Mouse (Mus musculus): ENCODE data around the gene Lrrc20.

The Lrrc20 gene

GRCm38 (mm10) chr10:61474344-61474743 is 1.3 kb upstream of the Lrrc20 start:
- DNase-seq: no peak

GRCm38 (mm10) chr10:61476440-61477165 is 1.0 kb downstream of the Lrrc20 start:
- no peak for DNase-seq

GRCm38 (mm10) chr10:61479461-61479860 is 3.9 kb downstream of the Lrrc20 start:
- DNase-seq: no peak

DNA sequence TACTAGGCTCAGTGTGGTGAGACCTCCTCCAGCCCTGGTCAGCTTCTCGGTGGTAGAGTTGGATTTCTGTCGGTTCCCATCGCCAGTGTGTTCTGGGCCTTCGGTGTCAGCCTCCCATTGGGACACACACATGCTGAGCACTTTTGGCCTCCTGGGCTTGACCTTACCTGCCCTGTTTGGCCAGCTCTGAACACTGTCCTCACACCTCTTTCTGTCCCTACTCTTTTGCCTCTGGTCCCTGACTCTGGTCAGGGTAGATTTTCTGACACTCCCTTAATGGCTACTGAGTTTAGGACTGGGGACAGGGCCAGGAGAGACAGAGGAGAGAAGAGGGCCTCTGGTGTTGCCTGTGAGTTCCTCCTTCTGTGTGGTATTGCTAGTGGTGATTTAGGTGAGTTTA is 4.3 kb downstream of the Lrrc20 start:
- no peak for DNase-seq

DNA sequence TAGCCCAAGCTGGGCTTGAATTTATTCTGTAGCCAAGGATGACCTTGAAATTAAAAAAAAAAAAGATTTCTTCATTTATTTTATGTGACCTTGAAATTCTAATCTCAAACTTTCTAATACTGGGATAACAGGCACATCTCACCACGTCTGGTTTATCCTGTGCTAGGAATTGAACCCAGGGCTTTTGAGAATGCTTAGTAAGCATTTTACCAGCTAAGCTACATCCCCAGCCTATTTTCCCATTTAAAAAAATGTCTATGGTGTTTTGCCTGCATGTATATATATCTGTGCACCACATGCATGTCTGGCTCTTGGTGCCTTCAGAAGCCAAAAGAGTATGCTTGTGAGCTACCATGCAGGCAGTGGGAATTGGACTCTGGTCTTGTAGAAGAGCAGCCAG is 4.9 kb downstream of the Lrrc20 start:
- DNase-seq: no peak

DNA sequence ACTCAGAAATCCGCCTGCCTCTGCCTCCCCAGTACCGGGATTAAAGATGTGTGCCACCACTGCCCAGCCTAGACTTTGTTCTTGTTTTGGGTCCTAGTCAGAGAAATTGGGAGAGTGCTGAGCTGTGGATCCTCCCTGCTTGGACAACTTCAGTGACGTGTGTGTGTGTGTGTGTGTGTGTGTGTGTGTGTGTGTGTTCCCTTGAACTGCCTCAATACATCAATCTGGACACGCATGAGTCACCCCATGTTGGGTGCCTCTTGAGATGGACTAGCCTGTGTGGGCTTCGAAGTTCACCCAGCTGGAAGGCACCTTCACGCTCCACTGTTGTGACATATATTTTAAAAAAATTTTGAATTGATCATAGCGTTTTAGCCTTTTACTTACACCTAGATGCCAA is 7.2 kb downstream of the Lrrc20 start:
- no peak for DNase-seq

DNA sequence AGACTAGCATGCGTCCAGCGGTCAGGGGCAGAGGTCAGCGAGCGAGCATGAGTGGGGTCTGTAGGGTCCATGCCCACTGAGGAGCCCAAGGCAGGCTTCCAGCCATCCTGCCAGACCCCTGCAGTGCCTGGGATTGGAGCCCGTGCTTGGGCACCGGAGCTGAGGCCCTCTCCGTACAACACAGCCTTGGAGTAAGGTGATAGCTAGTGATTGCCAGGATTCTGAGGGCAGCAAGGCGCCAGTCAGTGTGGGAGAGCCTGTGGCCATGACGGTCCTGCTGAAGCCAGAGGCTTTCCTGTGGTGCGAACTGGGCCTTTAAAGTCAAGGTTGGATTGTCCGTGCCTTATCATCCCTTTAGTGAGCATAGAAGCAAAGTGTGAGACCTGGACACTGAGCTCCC is 9.2 kb downstream of the Lrrc20 start:
- no peak for DNase-seq

- DNase-seq: no peak
Observed at GRCm38 (mm10) chr10:61486551-61487339, 11.1 kb downstream of the Lrrc20 start.

DNA sequence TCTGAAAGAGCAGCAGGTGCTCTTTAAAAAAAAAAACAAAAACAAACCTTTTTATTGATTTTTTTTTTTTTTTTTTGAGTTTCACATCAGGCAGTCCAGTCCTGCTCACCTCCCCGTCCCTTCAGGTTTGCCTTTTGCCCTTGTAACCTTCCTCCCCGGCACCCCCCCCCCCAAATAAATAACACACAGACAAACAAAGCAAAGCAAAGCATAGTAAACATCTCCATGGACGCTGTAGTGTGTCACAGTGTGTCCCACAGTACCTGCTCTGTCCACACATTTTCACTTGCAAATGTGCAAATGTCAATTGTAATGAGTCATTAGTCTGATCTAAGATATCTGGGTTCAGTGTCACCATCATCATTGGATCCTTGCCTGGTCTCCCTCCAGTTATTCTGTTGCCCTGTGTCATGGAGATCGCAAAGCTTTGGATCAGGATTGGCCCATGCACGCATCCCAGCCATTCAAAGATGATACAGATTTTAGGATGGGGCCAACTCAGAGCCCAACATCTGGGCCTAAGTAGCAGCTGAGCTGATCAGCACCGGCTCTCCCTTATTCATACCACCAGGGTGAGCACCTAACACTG is 13.0 kb downstream of the Lrrc20 start:
- no peak for DNase-seq

GRCm38 (mm10) chr10:61491573-61491972 is 16.0 kb downstream of the Lrrc20 start:
- DNase-seq: no peak

- peak; percentile 80 to 89 for DNase-seq
Observed at GRCm38 (mm10) chr10:61492040-61492439, 16.4 kb downstream of the Lrrc20 start.

- no peak for DNase-seq
Observed at GRCm38 (mm10) chr10:61495461-61495860, 19.9 kb downstream of the Lrrc20 start.

- DNase-seq: no peak
Observed at GRCm38 (mm10) chr10:61496231-61496630, 20.6 kb downstream of the Lrrc20 start.

DNA sequence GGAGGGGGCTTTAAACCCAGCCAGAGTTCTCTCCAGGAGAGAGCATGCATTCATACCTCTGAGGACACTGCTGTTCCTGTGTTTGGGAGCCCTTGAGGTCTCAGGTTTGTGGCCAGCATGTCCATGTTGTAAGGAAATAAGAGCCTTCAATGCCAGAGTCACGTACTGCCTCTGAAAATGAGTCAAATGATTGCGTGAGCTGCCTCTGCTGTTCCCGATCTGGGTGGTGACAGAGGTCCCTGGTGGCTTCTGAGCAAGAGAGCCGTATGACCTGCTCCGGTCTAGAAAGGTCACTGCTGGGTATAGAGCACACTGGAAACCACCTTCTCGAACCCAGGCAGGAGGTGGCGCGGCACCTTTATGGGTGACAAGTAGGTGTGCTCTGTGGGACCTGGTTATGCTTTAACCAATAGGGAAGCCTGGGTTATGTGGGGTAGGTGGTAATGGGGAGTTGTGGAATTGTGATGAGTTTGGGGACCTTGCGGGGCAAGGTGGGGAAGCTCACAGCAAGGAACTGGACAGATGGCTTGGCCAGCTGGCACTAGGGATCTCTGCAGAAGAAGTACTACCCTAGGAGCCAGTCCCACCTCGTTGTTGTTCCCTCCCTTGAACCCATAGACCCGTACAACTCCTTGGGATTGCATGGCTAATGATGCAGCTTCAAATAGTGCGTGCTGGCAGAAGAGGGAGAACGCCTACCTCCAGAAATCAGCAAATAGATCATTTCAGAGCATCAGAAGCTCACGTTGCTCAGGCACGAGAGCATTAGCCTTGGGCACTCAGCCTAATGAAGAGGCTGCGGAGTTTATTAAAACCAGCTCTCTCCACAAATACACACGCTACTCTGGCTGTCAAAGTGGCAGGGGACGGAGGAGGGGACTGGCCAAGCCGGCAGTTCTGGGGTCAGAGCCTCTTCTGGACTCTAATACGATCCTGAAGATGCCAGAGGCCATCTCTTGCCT is 24.2 kb downstream of the Lrrc20 start:
- no peak for DNase-seq

GRCm38 (mm10) chr10:61500756-61501155 is 25.2 kb downstream of the Lrrc20 start:
- DNase-seq: no peak

DNA sequence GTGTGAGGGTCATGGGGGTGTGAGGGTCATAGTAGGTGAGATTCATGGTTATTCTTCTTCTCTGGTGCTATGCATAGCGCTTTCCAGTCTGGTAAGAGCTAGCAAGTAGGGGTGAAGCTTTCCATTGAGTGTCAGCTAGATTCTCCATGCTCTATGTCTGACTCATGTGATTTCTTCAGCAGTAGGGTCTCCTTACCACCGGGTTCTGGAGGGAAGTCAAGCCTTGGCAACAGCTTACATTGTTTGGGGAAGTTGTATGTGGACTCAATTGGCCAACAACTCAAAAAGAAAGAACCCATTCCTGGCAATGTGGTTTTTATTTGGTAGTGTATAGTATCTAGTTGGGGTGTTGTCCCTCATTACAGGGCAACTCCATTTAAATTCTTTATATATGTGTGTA is 28.5 kb downstream of the Lrrc20 start:
- DNase-seq: no peak

GRCm38 (mm10) chr10:61506381-61507200 is 31.0 kb downstream of the Lrrc20 start:
- DNase-seq: no peak

DNA sequence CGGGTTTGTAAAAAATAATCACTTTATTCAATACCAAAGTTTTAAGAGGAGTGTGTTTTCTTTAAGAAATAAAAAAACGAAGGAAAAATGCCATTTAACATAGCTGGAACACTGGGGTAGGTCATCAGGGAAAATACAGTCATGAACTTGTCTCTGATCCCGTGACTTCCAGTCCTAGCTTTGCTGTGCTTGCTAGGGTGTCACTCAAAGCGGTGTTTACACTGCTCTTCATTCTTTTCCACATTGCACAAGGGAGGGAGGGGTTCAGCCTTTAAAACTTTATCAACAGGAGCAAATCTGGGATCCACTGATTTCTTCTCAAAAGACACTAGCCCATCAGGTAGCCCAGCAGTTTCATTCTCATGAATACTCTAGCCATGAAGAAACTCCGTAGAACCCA is 34.3 kb downstream of the Lrrc20 start:
- DNase-seq: no peak

DNA sequence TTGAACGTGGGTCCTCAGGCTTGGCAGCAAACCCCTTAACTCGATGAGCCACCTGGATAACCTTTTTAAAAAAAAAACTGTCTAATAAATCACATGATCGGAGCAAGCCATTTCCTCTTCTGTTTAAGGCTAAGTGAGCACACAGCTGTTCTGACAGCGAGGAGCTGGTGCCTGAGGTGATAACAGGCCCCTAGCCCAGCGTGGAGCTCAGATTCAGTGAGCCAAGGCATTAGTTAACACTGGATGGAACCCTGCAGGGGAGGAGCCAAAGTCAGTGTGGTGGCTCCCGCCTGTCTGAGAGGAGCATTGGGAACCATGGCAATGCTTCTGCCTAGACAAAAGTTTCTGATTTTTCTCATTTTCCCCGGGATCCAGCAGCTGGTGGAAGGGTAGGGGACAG is 35.2 kb downstream of the Lrrc20 start:
- DNase-seq: no peak

- DNase-seq: no peak
Observed at GRCm38 (mm10) chr10:61512215-61512889, 36.8 kb downstream of the Lrrc20 start.

GRCm38 (mm10) chr10:61516866-61517265 is 41.3 kb downstream of the Lrrc20 start:
- DNase-seq: no peak
